Mouse (Mus musculus): ENCODE results near the gene Hmga2. TPM values are rescaled to one million over a fixed set of nuclear protein-coding genes. Genes with fewer than 3 reads are reported as not detected.
A peak's percentile ranks its signal among the peaks of the same experiment; 100 is the strongest.

Hmga2 gene
- total and polyA plus RNA-seq, 3 experiments, result 0.15 TPM; not detected in 2

- no peaks in the 10 kb centered on the region; a peak in 1 of 4 replicates for H3K27me3 ChIP-seq (ENCODE audit: control insufficient read depth in 1 of 2, insufficient read depth in 2 of 2, low read length in 2 of 2)
- peak overlapping the region in 1 of 2 experiments; percentile 59; a peak in 2 of 4 replicates for H3K4me3 ChIP-seq (ENCODE audit: control insufficient read depth in 1 of 2, insufficient read depth in 1 of 2, low read depth in 2 of 2, low read length in 2 of 2)
- H3K36me3 ChIP-seq (ENCODE audit: control insufficient read depth in 1 of 2, insufficient read depth in 2 of 2, low read length in 2 of 2), result no peaks in the 10 kb centered on the region
- H3K4me1 ChIP-seq (ENCODE audit: control insufficient read depth in 1 of 2, insufficient read depth in 2 of 2, low read length in 2 of 2), result no peaks in the 10 kb centered on the region
- TF ChIP-seq UBTF (IDR thresholded peaks at IDR 0.05; ENCODE audit: borderline replicate concordance, insufficient read depth, low read depth, low read length) (no peak), HCFC1 (IDR thresholded peaks at IDR 0.05; ENCODE audit: low read depth, low read length) (no peak), USF1 (IDR thresholded peaks at IDR 0.05; ENCODE audit: low read depth, low read length) (peak; percentile 50), GATA1 (IDR thresholded peaks at IDR 0.05; ENCODE audit: low read depth, low read length) (no peak)
- no peaks in the 10 kb centered on the region for H3K9me3 ChIP-seq (replicated peaks; ENCODE audit: insufficient read depth, low read length)
- no peaks in the 10 kb centered on the region for H3K79me2 ChIP-seq (ENCODE audit: control insufficient read depth, insufficient read depth, low read length, poor library complexity)
- peak; percentile 18 for DNase-seq (ENCODE audit: low read depth, low spot score)
- no peak overlapping the region for H3K27ac ChIP-seq (ENCODE audit: control insufficient read depth, low read depth, low read length)
- H3K9ac ChIP-seq (ENCODE audit: control insufficient read depth, low read depth, low read length, poor library complexity, severe bottlenecking), result no peak overlapping the region
These were observed 27.7 kb upstream of the Hmga2 start for GRCm38 (mm10) chr10:120503959-120504358.

- no peak for DNase-seq (ENCODE audit: low read depth, low spot score)
- H3K27ac ChIP-seq (ENCODE audit: control insufficient read depth, low read depth, low read length), result no peak overlapping the region
- no peak overlapping the region for H3K4me3 ChIP-seq (ENCODE audit: control insufficient read depth in 1 of 2, insufficient read depth in 1 of 2, low read depth in 2 of 2, low read length in 2 of 2)
- H3K27me3 ChIP-seq (ENCODE audit: control insufficient read depth in 1 of 2, insufficient read depth in 2 of 2, low read length in 2 of 2), result no peaks in the 10 kb centered on the region; a peak in 1 of 4 replicates
- H3K9ac ChIP-seq (ENCODE audit: control insufficient read depth, low read depth, low read length, poor library complexity, severe bottlenecking), result no peak overlapping the region
- H3K9me3 ChIP-seq (replicated peaks; ENCODE audit: insufficient read depth, low read length), result no peaks in the 10 kb centered on the region
- no peaks in the 10 kb centered on the region for H3K4me1 ChIP-seq (ENCODE audit: control insufficient read depth in 1 of 2, insufficient read depth in 2 of 2, low read length in 2 of 2)
- no peaks in the 10 kb centered on the region for H3K36me3 ChIP-seq (ENCODE audit: control insufficient read depth in 1 of 2, insufficient read depth in 2 of 2, low read length in 2 of 2)
- H3K79me2 ChIP-seq (ENCODE audit: control insufficient read depth, insufficient read depth, low read length, poor library complexity), result no peaks in the 10 kb centered on the region
- TF ChIP-seq ELF1 (IDR thresholded peaks at IDR 0.05; ENCODE audit: low read depth, low read length) (no peak), ZC3H11A (IDR thresholded peaks at IDR 0.05; ENCODE audit: low read depth, low read length) (no peak), ZKSCAN1 (IDR thresholded peaks at IDR 0.05; ENCODE audit: low read depth, low read length) (no peak), SIN3A (IDR thresholded peaks at IDR 0.05; ENCODE audit: low read length) (no peak), POLR2AphosphoS5 (IDR thresholded peaks at IDR 0.05; ENCODE audit: borderline replicate concordance, low read depth, low read length) (no peak), POLR2A (IDR thresholded peaks at IDR 0.05; ENCODE audit: control insufficient read depth in 1 of 2, insufficient read depth in 1 of 2, low read depth in 1 of 2, low read length in 2 of 2, poor library complexity in 1 of 2) (no peak), ETS1 (IDR thresholded peaks at IDR 0.05; ENCODE audit: low read depth, low read length) (no peak)
These were observed 24.5 kb upstream of the Hmga2 start for GRCm38 (mm10) chr10:120500794-120501193.

- Histone ChIP-seq H3K4me1 (ENCODE audit: control insufficient read depth in 1 of 2, insufficient read depth in 2 of 2, low read length in 2 of 2) (no peaks in the 10 kb centered on the region), H3K9me3 (replicated peaks; ENCODE audit: insufficient read depth, low read length) (no peaks in the 10 kb centered on the region)
- no peak for DNase-seq (ENCODE audit: low read depth, low spot score)
These were observed 21.8 kb upstream of the Hmga2 start for GRCm38 (mm10) chr10:120498086-120498485.

More at GRCm38 (mm10) chr10:120498086-120498485, 21.8 kb upstream of the Hmga2 start:
- TF ChIP-seq SMC3 (IDR thresholded peaks at IDR 0.05; ENCODE audit: low read depth, low read length) (no peak), MAX (IDR thresholded peaks at IDR 0.05; ENCODE audit: low read length) (no peak), MEF2A (IDR thresholded peaks at IDR 0.05; ENCODE audit: extremely low read depth, insufficient replicate concordance, low read depth, low read length, poor library complexity, severe bottlenecking) (no peak), KAT2A (conservative IDR thresholded peaks at IDR 0.05; ENCODE audit: low read depth, low read length) (no peak), MAZ (IDR thresholded peaks at IDR 0.05; ENCODE audit: low read depth, low read length) (no peak), ELF1 (IDR thresholded peaks at IDR 0.05; ENCODE audit: low read depth, low read length) (no peak), GABPA (IDR thresholded peaks at IDR 0.05; ENCODE audit: low read depth, low read length) (no peak), USF1 (IDR thresholded peaks at IDR 0.05; ENCODE audit: low read depth, low read length) (no peak), MAFK (IDR thresholded peaks at IDR 0.05; ENCODE audit: borderline replicate concordance, low read depth, low read length) (no peak), CHD2 (IDR thresholded peaks at IDR 0.05; ENCODE audit: low read length) (no peak), USF2 (IDR thresholded peaks at IDR 0.05; ENCODE audit: borderline replicate concordance in 1 of 2, insufficient read depth in 1 of 2, low read depth in 1 of 2, low read length in 2 of 2) (no peak), HCFC1 (IDR thresholded peaks at IDR 0.05; ENCODE audit: low read depth, low read length) (no peak), E2F4 (IDR thresholded peaks at IDR 0.05; ENCODE audit: borderline replicate concordance, low read depth, low read length) (no peak)
- Histone ChIP-seq H3K27ac (ENCODE audit: control insufficient read depth, low read depth, low read length) (no peak overlapping the region), H3K36me3 (ENCODE audit: control insufficient read depth in 1 of 2, insufficient read depth in 2 of 2, low read length in 2 of 2) (no peaks in the 10 kb centered on the region), H3K4me3 (ENCODE audit: control insufficient read depth in 1 of 2, insufficient read depth in 1 of 2, low read depth in 2 of 2, low read length in 2 of 2) (no peak overlapping the region), H3K27me3 (ENCODE audit: control insufficient read depth in 1 of 2, insufficient read depth in 2 of 2, low read length in 2 of 2) (no peaks in the 10 kb centered on the region; a peak in 1 of 4 replicates), H3K9ac (ENCODE audit: control insufficient read depth, low read depth, low read length, poor library complexity, severe bottlenecking) (no peak overlapping the region), H3K79me2 (ENCODE audit: control insufficient read depth, insufficient read depth, low read length, poor library complexity) (no peaks in the 10 kb centered on the region)
